Mouse (Mus musculus): ENCODE data around the gene Btc. TPM values are rescaled to one million over a fixed set of nuclear protein-coding genes. Genes with fewer than 3 reads are reported as not detected.

Btc gene
- polyA plus RNA-seq, 1 experiment, result 0.04 TPM

DNA sequence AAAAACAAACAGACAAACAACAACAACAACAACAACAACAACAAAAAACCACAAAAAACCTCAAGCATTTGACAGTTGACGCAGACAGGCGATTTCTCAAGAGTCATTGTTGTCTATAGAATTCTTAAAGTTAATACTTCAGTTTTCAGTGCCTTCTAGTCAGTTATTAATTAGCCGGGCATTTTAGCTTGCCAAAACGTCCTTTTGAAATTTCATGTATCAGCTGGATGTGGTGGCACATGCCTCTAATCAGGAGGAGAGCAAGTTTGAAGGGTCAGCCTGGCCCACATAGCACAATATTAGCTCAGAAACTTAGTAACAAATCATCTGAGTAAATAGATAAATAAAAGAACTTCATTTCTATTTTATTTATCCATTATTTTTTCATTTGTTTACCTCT is 487 bp upstream of the Btc start:
- no peak for TF ChIP-seq CTCF (IDR thresholded peaks at IDR 0.05; ENCODE audit: control insufficient read depth, insufficient read depth, insufficient replicate concordance, low read depth, low read length)
- peaks cover 3% of the 10 kb centered on the region for H3K4me1 ChIP-seq (ENCODE audit: control insufficient read depth, insufficient read depth, low read length)
- no peak overlapping the region for H3K27ac ChIP-seq (ENCODE audit: control insufficient read depth, insufficient read depth, low read depth, low read length)
- no peaks in the 10 kb centered on the region for H3K36me3 ChIP-seq (ENCODE audit: control insufficient read depth, insufficient read depth, low read length)
- no peaks in the 10 kb centered on the region for H3K27me3 ChIP-seq (ENCODE audit: control insufficient read depth, insufficient read depth, low read length)
- H3K4me3 ChIP-seq (ENCODE audit: control insufficient read depth, low read depth, low read length), result no peak overlapping the region

DNA sequence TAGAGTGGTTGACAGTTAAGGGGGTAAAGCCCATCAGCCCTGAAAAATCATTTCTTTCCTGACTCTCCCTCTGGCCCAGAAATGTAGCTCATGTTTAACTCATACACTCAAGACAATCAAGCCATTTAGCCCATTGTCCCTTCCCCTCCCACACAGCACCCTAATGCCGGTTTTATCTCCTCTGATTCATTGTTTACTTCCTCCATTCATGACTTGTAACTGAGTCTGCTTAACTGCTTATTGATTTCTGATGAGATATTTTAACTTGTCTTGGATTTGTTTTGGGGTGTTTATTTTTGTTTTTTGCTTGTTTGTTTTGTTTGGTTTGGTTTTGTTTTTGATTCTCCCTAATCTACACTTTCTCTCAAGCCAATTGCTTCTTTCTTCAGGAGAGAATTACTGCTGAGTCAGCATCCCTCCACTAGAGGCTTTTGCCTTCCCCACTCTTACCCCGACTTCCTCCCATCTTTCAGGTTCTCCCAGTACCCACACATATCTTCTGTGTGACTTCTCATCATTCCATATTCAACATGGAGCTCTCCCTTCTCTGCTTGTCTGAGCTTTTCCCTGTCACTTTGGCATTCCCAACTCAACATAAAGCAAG is 2.2 kb downstream of the Btc start:
- Histone ChIP-seq H3K4me3 (ENCODE audit: control insufficient read depth, low read depth, low read length) (no peak overlapping the region), H3K36me3 (ENCODE audit: control insufficient read depth, insufficient read depth, low read length) (no peaks in the 10 kb centered on the region), H3K27ac (ENCODE audit: control insufficient read depth, insufficient read depth, low read depth, low read length) (no peak overlapping the region), H3K27me3 (ENCODE audit: control insufficient read depth, insufficient read depth, low read length) (no peaks in the 10 kb centered on the region), H3K4me1 (ENCODE audit: control insufficient read depth, insufficient read depth, low read length) (peaks cover 3% of the 10 kb centered on the region)
- TF ChIP-seq CTCF (IDR thresholded peaks at IDR 0.05; ENCODE audit: control insufficient read depth, insufficient read depth, insufficient replicate concordance, low read depth, low read length), result no peak

DNA sequence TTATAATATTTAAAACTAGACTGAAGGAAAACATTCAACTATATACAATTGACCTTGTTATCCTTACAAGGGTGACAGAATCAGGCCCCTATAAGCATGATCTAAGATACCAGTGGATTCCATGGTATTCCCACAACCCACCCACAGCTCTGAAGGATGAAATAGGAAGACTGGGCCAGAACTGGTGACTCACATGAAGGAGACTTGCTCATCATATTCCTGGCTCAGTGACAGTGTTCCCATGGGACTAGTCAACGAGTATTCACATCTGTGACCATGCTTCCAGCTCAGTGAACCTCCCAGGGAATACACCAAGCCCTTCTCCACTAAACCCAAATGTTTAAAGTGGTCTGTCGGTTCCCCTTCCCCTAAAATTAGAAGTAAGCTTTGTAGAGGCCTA is 27.3 kb downstream of the Btc start:
- no peak overlapping the region for H3K4me3 ChIP-seq (ENCODE audit: control insufficient read depth, low read depth, low read length)
- no peak for TF ChIP-seq POLR2A (IDR thresholded peaks at IDR 0.05; ENCODE audit: control insufficient read depth, low read depth, low read length)
- TF ChIP-seq CTCF (IDR thresholded peaks at IDR 0.05; ENCODE audit: control insufficient read depth, insufficient read depth, insufficient replicate concordance, low read depth, low read length), result no peak
- no peak overlapping the region for H3K27ac ChIP-seq (ENCODE audit: control insufficient read depth, insufficient read depth, low read depth, low read length)
- H3K4me1 ChIP-seq (ENCODE audit: control insufficient read depth, insufficient read depth, low read length), result no peaks in the 10 kb centered on the region
- no peaks in the 10 kb centered on the region for H3K27me3 ChIP-seq (ENCODE audit: control insufficient read depth, insufficient read depth, low read length)
- H3K36me3 ChIP-seq (ENCODE audit: control insufficient read depth, insufficient read depth, low read length), result no peaks in the 10 kb centered on the region

DNA sequence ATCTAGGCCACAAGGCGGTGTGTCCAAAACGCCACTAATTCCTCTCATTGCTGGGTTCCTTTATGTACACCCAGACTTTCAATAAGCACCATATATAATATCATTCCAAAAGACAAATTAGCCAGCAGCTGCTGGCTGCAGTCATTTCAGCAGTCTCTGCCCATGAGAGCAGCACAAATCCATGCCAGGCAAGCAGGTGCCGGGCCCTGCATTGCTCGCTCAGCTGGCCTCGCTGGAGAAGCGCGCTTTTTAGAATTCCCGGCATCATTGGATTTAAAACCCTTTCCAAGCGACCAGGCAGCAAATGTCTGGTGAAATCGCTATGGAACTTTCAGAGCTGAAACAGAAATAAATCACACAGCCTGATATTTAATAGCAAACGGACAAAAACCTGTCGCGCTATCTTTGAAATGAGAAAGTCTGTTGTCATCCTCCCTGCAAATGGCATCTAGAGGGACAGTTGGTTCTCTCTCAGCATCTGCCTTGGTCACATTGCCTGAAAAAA is 34.7 kb downstream of the Btc start:
- TF ChIP-seq CTCF (IDR thresholded peaks at IDR 0.05; ENCODE audit: control insufficient read depth, insufficient read depth, insufficient replicate concordance, low read depth, low read length), result no peak
- H3K27me3 ChIP-seq (ENCODE audit: control insufficient read depth, insufficient read depth, low read length), result no peaks in the 10 kb centered on the region
- no peaks in the 10 kb centered on the region for H3K4me1 ChIP-seq (ENCODE audit: control insufficient read depth, insufficient read depth, low read length)
- no peaks in the 10 kb centered on the region for H3K36me3 ChIP-seq (ENCODE audit: control insufficient read depth, insufficient read depth, low read length)
- H3K4me3 ChIP-seq (ENCODE audit: control insufficient read depth, low read depth, low read length), result no peak overlapping the region
- no peak overlapping the region for H3K27ac ChIP-seq (ENCODE audit: control insufficient read depth, insufficient read depth, low read depth, low read length)

DNA sequence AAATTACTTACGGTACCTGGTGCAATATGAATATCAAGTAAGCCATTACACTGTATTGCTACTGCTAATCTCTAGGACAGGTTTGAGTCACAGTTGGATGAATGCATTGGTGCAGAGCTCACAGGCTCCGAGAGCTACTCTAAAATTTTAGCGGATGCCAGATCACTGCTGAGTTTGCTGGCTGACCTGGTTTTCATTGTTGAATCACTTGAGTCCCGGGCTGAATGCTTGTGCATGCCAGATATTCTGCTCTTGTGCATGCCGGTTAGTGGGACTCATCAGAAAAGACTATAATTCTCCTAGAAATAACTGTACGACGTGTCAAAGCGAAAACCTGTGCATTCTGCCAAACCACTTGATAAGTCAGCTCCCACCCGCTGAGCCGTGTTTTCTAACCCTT is 35.9 kb downstream of the Btc start:
- TF ChIP-seq POLR2A (IDR thresholded peaks at IDR 0.05; ENCODE audit: control insufficient read depth, low read depth, low read length), result no peak
- TF ChIP-seq CTCF (IDR thresholded peaks at IDR 0.05; ENCODE audit: control insufficient read depth, insufficient read depth, insufficient replicate concordance, low read depth, low read length), result no peak
- Histone ChIP-seq H3K4me3 (ENCODE audit: control insufficient read depth, low read depth, low read length) (no peak overlapping the region), H3K27me3 (ENCODE audit: control insufficient read depth, insufficient read depth, low read length) (no peaks in the 10 kb centered on the region), H3K4me1 (ENCODE audit: control insufficient read depth, insufficient read depth, low read length) (no peaks in the 10 kb centered on the region), H3K36me3 (ENCODE audit: control insufficient read depth, insufficient read depth, low read length) (no peaks in the 10 kb centered on the region), H3K27ac (ENCODE audit: control insufficient read depth, insufficient read depth, low read depth, low read length) (no peak overlapping the region)

DNA sequence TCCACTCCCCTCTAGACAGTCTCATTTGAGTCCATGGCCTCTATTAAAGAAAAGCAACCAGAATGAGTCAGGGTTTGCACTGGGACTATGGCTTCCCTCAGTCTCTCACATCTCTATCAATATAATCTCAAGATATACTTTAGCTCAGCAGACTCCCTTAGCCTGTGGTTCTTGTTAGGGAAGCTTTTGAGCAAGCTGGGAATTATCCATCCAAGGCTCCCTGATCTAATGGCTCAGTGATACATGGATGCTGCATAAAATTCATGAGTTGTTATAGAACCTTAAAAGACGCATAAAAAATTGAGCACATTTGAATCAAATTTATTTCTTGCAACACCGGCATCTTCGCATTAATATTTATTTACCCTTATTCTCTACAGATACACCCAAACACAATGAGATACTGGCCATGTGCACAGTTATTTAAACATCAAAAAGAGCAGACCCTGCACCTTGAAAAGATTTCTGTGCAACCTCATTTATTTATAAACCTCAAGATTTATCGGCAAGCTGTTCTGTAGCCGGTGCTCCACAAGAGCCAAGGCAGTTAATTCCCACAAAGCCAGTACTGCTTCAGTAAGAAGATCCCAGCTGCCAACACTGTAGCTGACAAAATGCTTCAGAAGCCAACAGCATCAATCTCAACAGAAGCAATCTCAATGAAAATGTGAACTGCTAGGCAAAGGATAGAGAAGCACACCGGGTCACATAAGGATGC is 39.4 kb downstream of the Btc start:
- Histone ChIP-seq H3K27me3 (ENCODE audit: control insufficient read depth, insufficient read depth, low read length) (no peaks in the 10 kb centered on the region), H3K36me3 (ENCODE audit: control insufficient read depth, insufficient read depth, low read length) (no peaks in the 10 kb centered on the region), H3K4me3 (ENCODE audit: control insufficient read depth, low read depth, low read length) (no peak overlapping the region), H3K4me1 (ENCODE audit: control insufficient read depth, insufficient read depth, low read length) (no peaks in the 10 kb centered on the region), H3K27ac (ENCODE audit: control insufficient read depth, insufficient read depth, low read depth, low read length) (no peak overlapping the region)
- TF ChIP-seq POLR2A (IDR thresholded peaks at IDR 0.05; ENCODE audit: control insufficient read depth, low read depth, low read length), result no peak
- TF ChIP-seq CTCF (IDR thresholded peaks at IDR 0.05; ENCODE audit: control insufficient read depth, insufficient read depth, insufficient replicate concordance, low read depth, low read length), result no peak

DNA sequence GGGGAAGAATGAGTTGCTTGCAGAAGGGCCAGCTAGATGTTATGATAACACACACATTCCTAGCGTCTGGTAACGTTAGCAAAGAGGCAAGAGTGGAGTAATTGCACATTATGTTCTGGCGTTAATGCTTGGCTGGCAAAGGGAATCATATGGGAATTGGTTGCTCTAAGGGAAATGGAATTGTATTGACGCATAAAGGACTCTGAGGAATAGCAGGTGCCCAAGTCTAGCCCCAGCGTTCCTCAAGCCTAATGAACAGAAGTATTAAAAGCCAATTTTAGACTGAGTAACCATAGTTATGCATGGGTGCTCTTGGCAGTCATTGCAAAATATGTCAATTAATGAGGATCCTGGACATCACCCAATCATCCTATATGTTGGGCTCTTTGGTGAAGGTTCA is 50.1 kb downstream of the Btc start:
- Histone ChIP-seq H3K4me3 (ENCODE audit: control insufficient read depth, low read depth, low read length) (no peak overlapping the region), H3K4me1 (ENCODE audit: control insufficient read depth, insufficient read depth, low read length) (no peaks in the 10 kb centered on the region), H3K36me3 (ENCODE audit: control insufficient read depth, insufficient read depth, low read length) (no peaks in the 10 kb centered on the region), H3K27me3 (ENCODE audit: control insufficient read depth, insufficient read depth, low read length) (no peaks in the 10 kb centered on the region), H3K27ac (ENCODE audit: control insufficient read depth, insufficient read depth, low read depth, low read length) (no peak overlapping the region)
- TF ChIP-seq CTCF (IDR thresholded peaks at IDR 0.05; ENCODE audit: control insufficient read depth, insufficient read depth, insufficient replicate concordance, low read depth, low read length) (no peak), POLR2A (IDR thresholded peaks at IDR 0.05; ENCODE audit: control insufficient read depth, low read depth, low read length) (no peak)
